Mouse (Mus musculus) CH12.LX (cell line): ENCODE results near the gene Pde8a. TPM values are rescaled to one million over a fixed set of nuclear protein-coding genes. Genes with fewer than 3 reads are reported as not detected.

ENCODE experiments used
- DNase-seq: peaks from one replicate; pipeline ENCODE4 v3.0.0-alpha.2; 2013; ENCODE audit errors: extremely low read depth
- H3K27ac ChIP-seq: 2 replicates; pipeline ENCODE4 v1.5.1; 2012; ENCODE audit warnings: low read depth, mild to moderate bottlenecking, control low read depth, moderate library complexity; ENCODE audit not compliant: insufficient read depth
- H3K27me3 ChIP-seq: replicated peaks from 2 replicates; pipeline ENCODE3; 2012; ENCODE audit warnings: inconsistent platforms
- H3K36me3 ChIP-seq, 2 experiments: replicated peaks in 1 of 2; 2 replicates each; pipeline versions ENCODE3 to v1.6.1; 2012; ENCODE audit warnings: inconsistent platforms in 1 of 2, low read length in 1 of 2, mild to moderate bottlenecking in 1 of 2, mixed read lengths in 1 of 2, moderate library complexity in 1 of 2; ENCODE audit not compliant: control insufficient read depth in 1 of 2, insufficient read depth in 1 of 2
- H3K4me1 ChIP-seq, 2 experiments: 2 replicates each; pipeline ENCODE4 v1.6.1; 2012; ENCODE audit warnings: inconsistent platforms in 1 of 2, moderate library complexity in 1 of 2; ENCODE audit not compliant: insufficient read depth in 2 of 2, control insufficient read depth in 1 of 2
- H3K4me2 ChIP-seq: 2 replicates; pipeline ENCODE4 v1.6.1; 2012; ENCODE audit warnings: low read depth, mild to moderate bottlenecking, control low read depth; ENCODE audit not compliant: poor library complexity, insufficient read depth, severe bottlenecking
- H3K4me3 ChIP-seq, 3 experiments: fragments of 150-350 bp in 1 of 3; sonication (generic) in 1 of 3; replicated peaks in 1 of 3; 2 replicates each; pipeline versions ENCODE3 to v1.5.1; 2011 to 2012; ENCODE audit warnings: low read depth in 2 of 3, low read length in 2 of 3, mild to moderate bottlenecking in 2 of 3, moderate library complexity in 2 of 3, control low read depth in 1 of 3, improper control_type of control experiment in 1 of 3, inconsistent platforms in 1 of 3, mixed read lengths in 1 of 3; ENCODE audit not compliant: poor library complexity in 1 of 3
- H3K79me2 ChIP-seq: replicated peaks from 2 replicates; pipeline ENCODE4 v1.6.1; 2012; ENCODE audit warnings: mild to moderate bottlenecking, moderate library complexity; ENCODE audit not compliant: control insufficient read depth, poor library complexity, insufficient read depth, severe bottlenecking; ENCODE audit errors: extremely low read depth
- H3K9ac ChIP-seq: 2 replicates; pipeline ENCODE4 v1.6.1; 2012; ENCODE audit warnings: low read depth, mild to moderate bottlenecking, control low read depth, moderate library complexity; ENCODE audit not compliant: insufficient read depth
- H3K9me3 ChIP-seq: replicated peaks from 2 replicates; pipeline ENCODE3; 2012; ENCODE audit warnings: low read length, inconsistent platforms, mixed read lengths
- BHLHE40 ChIP-seq: IDR thresholded peaks from 2 replicates; pipeline ENCODE4 v1.6.1; 2011; ENCODE audit warnings: mild to moderate bottlenecking, low read depth, low read length, improper control_type of control experiment
- CHD1 ChIP-seq: IDR thresholded peaks from 2 replicates; pipeline ENCODE4 v1.6.1; 2012; ENCODE audit warnings: low read depth, low read length, improper control_type of control experiment, inconsistent platforms
- CHD2 ChIP-seq: IDR thresholded peaks from 2 replicates; pipeline ENCODE4 v1.6.1; 2011; ENCODE audit warnings: low read length, improper control_type of control experiment
- CTCF ChIP-seq, 2 experiments: IDR thresholded peaks in 1 of 2; conservative IDR thresholded peaks in 1 of 2; 2 replicates each; pipeline ENCODE4 v1.5.1; 2011 to 2012; ENCODE audit warnings: low read depth in 2 of 2, low read length in 2 of 2, improper control_type of control experiment in 1 of 2, inconsistent platforms in 1 of 2, mild to moderate bottlenecking in 1 of 2, moderate library complexity in 1 of 2
- E2F4 ChIP-seq: IDR thresholded peaks from 2 replicates; pipeline ENCODE4 v1.6.1; 2011; ENCODE audit warnings: low read depth, low read length, improper control_type of control experiment; ENCODE audit not compliant: insufficient replicate concordance
- ELF1 ChIP-seq: IDR thresholded peaks from 2 replicates; pipeline ENCODE4 v1.6.1; 2014; ENCODE audit warnings: low read depth, mild to moderate bottlenecking, inconsistent platforms, low read length, improper control_type of control experiment
- EP300 ChIP-seq: IDR thresholded peaks from 2 replicates; pipeline ENCODE4 v1.6.1; 2011; ENCODE audit warnings: low read length, improper control_type of control experiment
- GABPA ChIP-seq: IDR thresholded peaks from 2 replicates; pipeline ENCODE4 v1.6.1; 2012; ENCODE audit warnings: low read depth, low read length, improper control_type of control experiment, inconsistent platforms; ENCODE audit not compliant: insufficient replicate concordance
- HCFC1 ChIP-seq: IDR thresholded peaks from 2 replicates; pipeline ENCODE4 v1.6.1; 2012; ENCODE audit warnings: low read depth, mild to moderate bottlenecking, inconsistent platforms, low read length, improper control_type of control experiment
- IRF4 ChIP-seq: IDR thresholded peaks from 2 replicates; pipeline ENCODE4 v1.6.1; 2014; ENCODE audit warnings: low read depth, mild to moderate bottlenecking, inconsistent platforms, low read length, improper control_type of control experiment
- JUN ChIP-seq: IDR thresholded peaks from 2 replicates; pipeline ENCODE4 v1.6.1; 2011; ENCODE audit warnings: low read depth, mild to moderate bottlenecking, low read length, improper control_type of control experiment, moderate library complexity; ENCODE audit not compliant: insufficient read depth
- JUND ChIP-seq: conservative IDR thresholded peaks from 2 replicates; pipeline ENCODE4 v1.6.1; 2011; ENCODE audit warnings: low read depth, low read length, improper control_type of control experiment
- KAT2A ChIP-seq: IDR thresholded peaks from 2 replicates; pipeline ENCODE4 v1.6.1; 2012; ENCODE audit warnings: low read length, improper control_type of control experiment, inconsistent platforms; ENCODE audit not compliant: insufficient replicate concordance
- MAFK ChIP-seq: IDR thresholded peaks from 2 replicates; pipeline ENCODE4 v1.6.1; 2011; ENCODE audit warnings: low read length, improper control_type of control experiment; ENCODE audit not compliant: insufficient replicate concordance
- MAZ ChIP-seq: IDR thresholded peaks from 2 replicates; pipeline ENCODE4 v1.6.1; 2012; ENCODE audit warnings: low read depth, mild to moderate bottlenecking, inconsistent platforms, low read length, improper control_type of control experiment, moderate library complexity
- MEF2A ChIP-seq: IDR thresholded peaks from 2 replicates; pipeline ENCODE4 v1.6.1; 2014; ENCODE audit warnings: low read depth, mild to moderate bottlenecking, inconsistent platforms, low read length, improper control_type of control experiment, borderline replicate concordance
- MXI1 ChIP-seq: IDR thresholded peaks from 2 replicates; pipeline ENCODE4 v1.6.1; 2011; ENCODE audit warnings: mild to moderate bottlenecking, low read depth, low read length, improper control_type of control experiment
- MYC ChIP-seq: IDR thresholded peaks from 2 replicates; pipeline ENCODE4 v1.6.1; 2011; ENCODE audit warnings: low read depth, mild to moderate bottlenecking, improper control_type of control experiment, low read length
- NELFE ChIP-seq: IDR thresholded peaks from 2 replicates; pipeline ENCODE4 v1.6.1; 2011; ENCODE audit warnings: low read depth, low read length, improper control_type of control experiment
- POLR2A ChIP-seq: IDR thresholded peaks from 2 replicates; pipeline ENCODE4 v1.6.1; 2011; ENCODE audit warnings: low read depth, mild to moderate bottlenecking, improper control_type of control experiment, low read length
- RCOR1 ChIP-seq: conservative IDR thresholded peaks from 2 replicates; pipeline ENCODE4 v1.6.1; 2012; ENCODE audit warnings: low read depth, mild to moderate bottlenecking, inconsistent platforms, low read length, improper control_type of control experiment
- SIN3A ChIP-seq: IDR thresholded peaks from 2 replicates; pipeline ENCODE4 v1.6.1; 2012; ENCODE audit warnings: low read length, improper control_type of control experiment, inconsistent platforms
- SMC3 ChIP-seq: IDR thresholded peaks from 2 replicates; pipeline ENCODE4 v1.6.1; 2011; ENCODE audit warnings: low read depth, low read length, improper control_type of control experiment
- USF1 ChIP-seq: IDR thresholded peaks from 2 replicates; pipeline ENCODE4 v1.6.1; 2014; ENCODE audit warnings: low read depth, mild to moderate bottlenecking, inconsistent platforms, low read length, improper control_type of control experiment
- USF2 ChIP-seq: conservative IDR thresholded peaks from 2 replicates; pipeline ENCODE4 v1.6.1; 2011; ENCODE audit warnings: low read depth, low read length, improper control_type of control experiment
- ZC3H11A ChIP-seq: IDR thresholded peaks from 2 replicates; pipeline ENCODE4 v1.6.1; 2012; ENCODE audit warnings: low read depth, mild to moderate bottlenecking, inconsistent platforms, low read length, improper control_type of control experiment
- ZKSCAN1 ChIP-seq: IDR thresholded peaks from 2 replicates; pipeline ENCODE4 v1.6.1; 2012; ENCODE audit warnings: low read depth, inconsistent platforms, low read length, improper control_type of control experiment, borderline replicate concordance
- dilution Hi-C: fragments of 300-500 bp; cut with MboI; formaldehyde crosslinking; loops from 2 replicates; pipeline ENCODE4 v1.14.3; 2020; ENCODE audit warnings: low sequenced_read_pairs; ENCODE audit not compliant: extremely low pct_unique_long_range_greater_than_20kb, extremely low pct_ligation_motif_present
- in situ Hi-C: fragments of 300-500 bp; cut with MboI; formaldehyde crosslinking; loops from 3 replicates; pipeline ENCODE4 v1.14.3; 2019; ENCODE audit warnings: low sequenced_read_pairs, low pct_ligation_motif_present, low pct_unique_long_range_greater_than_20kb, mixed read lengths
- polyA plus RNA-seq: library from polyadenylated mRNA; unstranded; fragments of >175 nt; gene quantifications from 2 replicates; pipeline ENCODE4 v1.2.1, GENCODE M21; 2012; ENCODE audit warnings: low read depth; ENCODE audit not compliant: insufficient read length
- total RNA-seq, 2 experiments: library from RNA; depleted of rRNA; stranded (reverse); fragments of 300-350 nt in 1 of 2; fragments of >200 nt in 1 of 2; gene quantifications; 2 replicates each; pipeline ENCODE4 v1.2.3; 2012 to 2014

The Pde8a gene
- total and polyA plus RNA-seq, 3 experiments, result 8.3 to 22.7 (median 9.1) TPM

DNA sequence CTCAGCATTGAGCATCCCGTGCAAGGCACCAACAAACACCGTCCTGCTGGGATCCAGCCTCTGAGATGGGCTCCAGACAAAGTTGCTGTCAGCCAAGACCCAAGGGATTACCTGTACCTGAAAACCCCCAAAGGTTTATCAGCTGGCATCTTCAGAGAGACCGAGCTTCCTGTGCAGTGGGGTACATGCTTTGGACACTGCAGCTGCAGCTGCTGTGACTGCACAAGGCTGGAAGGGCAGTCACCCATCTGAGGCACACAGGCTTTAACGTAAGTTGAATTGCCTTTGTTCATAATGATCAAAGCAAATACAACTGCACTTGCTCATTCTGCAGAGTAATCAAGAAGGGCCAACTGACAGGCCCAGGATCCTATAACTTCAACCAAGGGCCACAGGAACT lies 138.4 kb downstream of the Pde8a start:
- Histone ChIP-seq H3K4me1 (no peaks in the 10 kb centered on the region), H3K27ac (no peak overlapping the region), H3K4me2 (no peak overlapping the region), H3K9me3 (no peaks in the 10 kb centered on the region), H3K9ac (no peak overlapping the region), H3K27me3 (peaks cover 5% of the 10 kb centered on the region), H3K36me3 (no peaks in the 10 kb centered on the region), H3K79me2 (no peaks in the 10 kb centered on the region), H3K4me3 (no peak overlapping the region)
- no peak for TF ChIP-seq JUN
- TF ChIP-seq NELFE, result no peak
- TF ChIP-seq HCFC1, result no peak
- no peak for TF ChIP-seq ELF1
- TF ChIP-seq KAT2A, result no peak
- TF ChIP-seq ZKSCAN1, result no peak
- TF ChIP-seq EP300, result no peak
- no peak for TF ChIP-seq USF1
- TF ChIP-seq SMC3, result no peak
- no peak for TF ChIP-seq MYC
- dilution Hi-C loops (no loop called here), in situ Hi-C loops (no loop called here)
- DNase-seq, result no peak

DNA sequence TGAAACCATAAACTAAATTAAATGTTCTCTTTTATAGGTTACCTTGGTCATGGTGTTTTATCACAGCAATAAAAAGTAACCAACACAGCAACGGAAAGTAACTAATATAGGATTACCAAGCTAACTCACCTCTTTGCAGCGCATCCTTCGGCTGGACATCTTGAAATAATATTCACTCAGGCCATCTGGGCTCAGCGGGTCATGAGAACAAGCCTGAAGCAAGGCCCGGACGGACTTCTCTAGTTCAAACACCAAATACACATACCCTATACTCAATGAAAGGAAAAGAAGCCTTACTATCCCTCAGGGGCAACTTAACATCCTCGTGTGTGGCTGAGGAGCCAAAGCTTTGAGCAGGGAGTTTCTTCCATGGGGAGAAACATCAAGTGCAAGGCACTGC lies 142.3 kb downstream of the Pde8a start:
- Histone ChIP-seq H3K27me3 (peaks cover 11% of the 10 kb centered on the region), H3K4me1 (no peaks in the 10 kb centered on the region), H3K4me2 (no peak overlapping the region), H3K9ac (no peak overlapping the region), H3K4me3 (no peak overlapping the region), H3K79me2 (no peaks in the 10 kb centered on the region), H3K36me3 (no peaks in the 10 kb centered on the region), H3K9me3 (no peaks in the 10 kb centered on the region), H3K27ac (no peak overlapping the region)
- no peak for TF ChIP-seq GABPA
- TF ChIP-seq IRF4, result no peak
- TF ChIP-seq POLR2A, result no peak
- TF ChIP-seq USF2, result no peak
- no peak for TF ChIP-seq MAZ
- TF ChIP-seq BHLHE40, result no peak
- no peak for TF ChIP-seq MXI1
- no peak for TF ChIP-seq MEF2A
- TF ChIP-seq MAFK, result no peak
- TF ChIP-seq E2F4, result no peak
- no peak for TF ChIP-seq SIN3A
- TF ChIP-seq ELF1, result no peak
- TF ChIP-seq CHD2, result no peak
- no peak for TF ChIP-seq CTCF (conservative IDR thresholded peaks at IDR 0.05 in 1 of 2, IDR thresholded peaks at IDR 0.05 in 1 of 2; ENCODE audit: low read depth in 2 of 2, low read length in 2 of 2)
- no peak for TF ChIP-seq ZC3H11A
- no peak for TF ChIP-seq MYC
- TF ChIP-seq CHD1, result no peak
- TF ChIP-seq RCOR1, result no peak
- TF ChIP-seq JUND, result no peak
- no peak for TF ChIP-seq JUN
- in situ Hi-C loops, result no loop called here
- DNase-seq, result no peak
- dilution Hi-C loops, result no loop called here
